Mouse (Mus musculus) thymus, postnatal 4 days (tissue): Measurements from ENCODE around the gene Tapt1.

ENCODE experiments used
- DNase-seq: peaks from one replicate; pipeline ENCODE4 v3.0.0; 2021

Gene Tapt1

GRCm38 (mm10) chr5:44233933-44234332 lies 7.5 kb upstream of the Tapt1 start:
- DNase-seq = no peak

- no peak for DNase-seq
These were observed 2.3 kb upstream of the Tapt1 start for GRCm38 (mm10) chr5:44228756-44229155.

GRCm38 (mm10) chr5:44228323-44228722 lies 1.9 kb upstream of the Tapt1 start:
- DNase-seq = no peak

GRCm38 (mm10) chr5:44227462-44227840 lies 1.0 kb upstream of the Tapt1 start:
- no peak for DNase-seq

GRCm38 (mm10) chr5:44225911-44226520 lies 410 bp downstream of the Tapt1 start:
- DNase-seq = peak; percentile 71

- peak; percentile 27 for DNase-seq
These were observed 1.4 kb downstream of the Tapt1 start for GRCm38 (mm10) chr5:44224916-44225600.

- DNase-seq = peak; percentile 68
These were observed 2.2 kb downstream of the Tapt1 start for GRCm38 (mm10) chr5:44224251-44224650.

GRCm38 (mm10) chr5:44223341-44223881 lies 3.0 kb downstream of the Tapt1 start:
- DNase-seq = peak; percentile 47

- peak; percentile 53 for DNase-seq
These were observed 6.0 kb downstream of the Tapt1 start for GRCm38 (mm10) chr5:44220430-44220829.

- DNase-seq = peak; percentile 55
These were observed 6.6 kb downstream of the Tapt1 start for GRCm38 (mm10) chr5:44219871-44220270.

GRCm38 (mm10) chr5:44218483-44218882 lies 7.9 kb downstream of the Tapt1 start:
- peak; percentile 34 for DNase-seq

GRCm38 (mm10) chr5:44217685-44218041 lies 8.8 kb downstream of the Tapt1 start:
- DNase-seq = no peak

GRCm38 (mm10) chr5:44217041-44217684 lies 9.3 kb downstream of the Tapt1 start:
- DNase-seq = no peak

GRCm38 (mm10) chr5:44215118-44215517 lies 11.3 kb downstream of the Tapt1 start:
- no peak for DNase-seq

GRCm38 (mm10) chr5:44214025-44214424 lies 12.4 kb downstream of the Tapt1 start:
- DNase-seq = no peak

- DNase-seq = no peak
These were observed 13.0 kb downstream of the Tapt1 start for GRCm38 (mm10) chr5:44213391-44213790.

- no peak for DNase-seq
These were observed 14.5 kb downstream of the Tapt1 start for GRCm38 (mm10) chr5:44211818-44212465.

- no peak for DNase-seq
These were observed 19.1 kb downstream of the Tapt1 start for GRCm38 (mm10) chr5:44207286-44207685.

GRCm38 (mm10) chr5:44206651-44207050 lies 19.8 kb downstream of the Tapt1 start:
- DNase-seq = no peak

- no peak for DNase-seq
These were observed 23.0 kb downstream of the Tapt1 start for GRCm38 (mm10) chr5:44203410-44203809.

GRCm38 (mm10) chr5:44201665-44202064 lies 24.8 kb downstream of the Tapt1 start:
- no peak for DNase-seq

- no peak for DNase-seq
These were observed 27.3 kb downstream of the Tapt1 start for GRCm38 (mm10) chr5:44199109-44199508.

GRCm38 (mm10) chr5:44198471-44198870 lies 28.0 kb downstream of the Tapt1 start:
- DNase-seq = no peak

- no peak for DNase-seq
These were observed 28.6 kb downstream of the Tapt1 start for GRCm38 (mm10) chr5:44197806-44198205.
